Mouse (Mus musculus) embryo, embryonic 9.5 days (tissue): Measurements from ENCODE around the gene Crct1.

Source experiments
- DNase-seq: peaks from one replicate; pipeline ENCODE4 v3.0.0-alpha.2; 2017; ENCODE audit errors: extremely low spot score

Crct1 gene

DNA sequence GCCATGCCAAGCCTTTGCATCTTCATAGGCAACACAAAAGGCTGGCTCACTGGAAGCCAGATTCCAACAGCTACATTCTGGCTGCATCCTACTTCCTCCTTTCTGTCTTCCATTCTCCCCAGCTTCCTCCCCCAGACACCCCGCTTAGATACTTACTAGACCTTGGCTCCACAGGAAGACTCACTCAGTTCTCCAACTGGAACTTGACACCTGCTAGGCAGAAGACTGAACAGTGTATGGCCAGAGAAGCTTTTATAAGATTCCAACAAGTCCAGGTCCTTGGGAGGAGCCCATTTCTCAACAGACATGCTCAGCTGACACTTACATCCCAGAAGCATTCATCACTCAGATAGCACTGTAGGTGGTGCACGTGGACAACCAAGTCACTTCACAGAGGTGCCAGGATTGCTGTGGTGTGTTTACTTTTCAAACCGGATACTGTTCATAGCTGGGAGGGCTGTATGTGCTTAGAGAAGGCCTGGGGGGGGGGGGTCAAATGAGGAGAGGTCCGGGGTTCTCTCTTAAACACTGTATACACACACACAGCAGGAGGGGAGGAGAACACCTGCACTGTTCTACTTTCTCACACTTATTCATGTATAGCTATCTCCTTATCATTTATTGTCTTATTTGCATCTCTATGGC is at the start of gene Crct1:
Gene Crct1, minus strand, starts transcription at position 228 of the 645 bp plus-strand sequence.
- DNase-seq: no peak

DNA sequence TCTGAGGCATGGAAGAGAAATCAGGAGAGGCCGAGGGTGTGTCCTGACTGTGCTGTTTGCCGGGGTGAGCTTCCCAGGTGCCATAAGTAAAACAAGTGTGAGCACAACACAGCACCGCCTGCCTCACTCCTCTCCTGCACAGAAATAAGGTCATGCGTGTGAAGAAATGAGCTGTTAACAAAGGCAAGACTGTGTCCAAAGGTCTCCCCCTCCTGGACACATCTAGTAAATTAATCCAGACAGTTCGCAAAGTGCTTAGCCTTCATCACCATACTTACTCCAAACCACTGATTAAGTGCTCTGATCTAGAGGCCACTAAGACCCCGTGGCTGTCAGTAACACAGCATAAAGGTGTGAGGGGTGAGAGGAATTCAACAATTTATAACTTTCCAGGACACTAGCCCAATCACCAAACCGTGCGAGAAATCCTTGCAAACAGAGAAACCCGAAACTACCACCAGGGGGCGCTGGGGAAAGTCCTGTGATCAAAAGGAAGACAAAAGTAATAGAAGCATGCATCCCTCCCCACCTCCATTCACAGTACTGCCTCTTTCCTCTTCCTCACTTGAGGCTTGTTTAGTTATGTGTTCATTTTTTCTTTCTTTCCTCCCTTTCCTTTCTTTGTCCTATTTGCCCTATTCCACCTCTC is 37.5 kb upstream of the Crct1 start:
- peak; percentile 47 for DNase-seq

DNA sequence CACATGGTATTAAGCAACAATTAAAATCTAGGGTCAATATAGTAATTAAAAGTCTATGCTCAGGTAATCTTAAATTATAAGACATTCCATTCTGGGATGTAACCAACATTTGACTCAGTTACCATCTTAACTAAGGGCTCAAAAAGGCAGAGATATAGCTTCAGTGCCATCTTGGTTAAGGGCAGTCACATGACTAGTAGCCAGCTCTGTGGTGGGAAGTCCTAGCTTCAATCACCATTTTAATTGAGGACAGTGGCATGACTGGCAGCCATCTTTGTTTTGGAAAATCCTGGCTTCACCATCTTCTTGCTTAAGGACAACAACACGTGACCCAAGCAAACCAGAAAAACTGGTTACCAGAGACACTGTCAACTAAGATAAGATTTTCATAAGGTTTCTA is 34.7 kb upstream of the Crct1 start:
- DNase-seq: no peak

DNA sequence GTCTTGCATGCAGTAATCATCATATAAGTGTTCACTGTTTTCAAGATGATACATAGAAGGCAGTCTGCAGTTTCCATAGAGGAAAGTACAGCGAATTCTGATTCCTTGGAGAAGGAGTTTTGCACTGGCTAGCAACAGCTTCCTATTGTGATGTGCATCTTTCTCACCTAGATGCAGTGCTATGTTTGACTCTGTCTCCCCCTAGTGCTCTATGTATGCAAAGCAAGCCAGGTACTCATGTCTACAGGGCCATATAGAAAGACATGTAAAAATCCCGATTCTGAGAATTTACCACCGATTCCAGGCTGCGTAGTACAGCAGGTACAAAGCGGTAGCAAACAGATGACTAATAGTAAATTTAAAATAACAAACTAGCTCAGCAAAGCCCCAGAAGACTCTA is 16.0 kb upstream of the Crct1 start:
- peak; percentile 56 for DNase-seq

DNA sequence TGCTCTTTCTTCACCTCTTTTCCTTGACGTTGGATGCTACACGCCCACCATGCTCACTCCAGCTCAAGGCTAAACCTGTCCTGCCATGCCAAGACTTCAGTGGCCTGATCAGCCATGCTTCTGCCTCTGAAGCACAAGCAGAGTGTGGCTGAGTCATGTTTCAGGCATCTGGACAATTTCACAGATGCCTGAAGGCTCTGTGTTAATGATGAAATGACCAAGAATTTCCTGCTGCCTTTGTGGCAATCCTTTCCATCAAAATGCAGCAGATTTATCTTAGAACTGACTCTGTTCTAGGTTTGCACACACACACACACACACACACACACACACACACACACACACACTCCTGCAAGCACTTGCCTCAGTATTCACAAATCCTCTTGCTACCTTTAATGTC is 10.0 kb upstream of the Crct1 start:
- DNase-seq: no peak

DNA sequence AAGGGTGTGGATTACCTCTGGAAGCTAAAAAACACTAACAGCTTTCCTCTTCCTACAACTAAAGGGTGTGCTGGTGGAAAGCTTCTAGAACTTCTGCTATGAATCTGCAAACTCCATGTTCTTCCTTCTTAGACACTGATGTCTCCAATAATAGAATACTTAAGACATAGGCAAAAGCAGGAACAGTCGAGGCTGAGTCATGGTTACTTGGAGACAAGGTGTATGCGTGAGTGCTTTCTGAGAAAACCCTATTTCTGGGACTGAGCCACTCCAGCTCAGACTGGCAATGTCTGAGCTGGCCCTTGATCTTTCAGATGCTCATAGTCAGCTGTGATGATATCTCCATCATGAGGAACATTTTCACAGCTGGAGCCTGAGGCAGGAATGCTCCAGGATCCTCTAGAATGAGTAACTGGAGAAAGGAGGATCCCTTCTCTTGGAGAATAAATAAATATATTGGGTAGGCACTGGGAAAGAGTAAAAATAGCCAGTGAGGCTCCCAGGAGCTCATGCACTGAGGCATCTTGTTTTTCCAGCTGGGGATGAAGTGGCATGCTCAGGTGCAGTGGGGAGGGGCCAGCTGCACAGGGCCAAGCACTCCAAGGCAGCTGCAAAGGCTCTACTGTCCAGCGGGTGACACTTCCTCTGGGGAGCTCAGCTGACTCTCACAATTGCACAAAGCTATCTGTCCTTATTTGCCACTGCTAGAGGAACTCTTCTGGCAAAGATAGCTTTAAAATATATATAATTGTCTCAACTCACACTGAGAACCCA is 8.1 kb upstream of the Crct1 start:
- no peak for DNase-seq

DNA sequence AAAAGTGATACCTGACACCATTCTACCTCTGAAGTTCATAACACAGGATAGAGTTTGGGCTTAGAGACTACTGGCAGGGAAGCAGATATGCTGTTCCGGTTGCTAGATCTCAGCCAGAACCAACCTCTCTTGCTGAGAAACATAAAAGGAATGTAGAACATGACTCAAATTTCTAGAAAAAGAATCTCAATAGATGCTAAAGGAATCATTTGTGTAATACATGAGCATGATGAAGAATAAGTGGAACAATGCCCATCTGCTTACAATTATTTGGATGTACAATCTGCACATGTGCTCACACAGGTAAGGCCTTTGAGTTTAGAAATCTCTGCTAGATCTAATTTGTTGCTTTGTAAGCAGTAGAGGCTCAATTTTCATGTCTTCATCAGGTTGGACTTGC is 5.7 kb upstream of the Crct1 start:
- DNase-seq: no peak

DNA sequence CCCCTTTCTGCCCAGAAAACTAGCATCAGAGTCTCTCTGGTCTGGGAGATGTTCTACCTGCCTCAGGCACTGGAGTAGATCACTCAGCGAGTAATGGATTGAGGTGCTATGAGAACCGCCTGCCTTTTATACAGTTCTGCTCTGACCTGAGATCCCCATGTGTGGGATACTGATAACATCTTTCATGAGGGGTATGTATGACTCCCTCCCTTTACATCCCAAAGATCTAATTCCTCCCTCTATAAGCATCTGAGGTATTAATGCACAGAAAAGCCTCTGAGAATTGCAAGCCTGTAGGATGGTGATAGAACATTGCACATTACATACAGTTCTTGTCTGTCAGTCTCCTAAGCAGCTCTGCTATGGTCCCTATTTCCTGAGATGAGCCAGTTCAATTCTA is 3.5 kb upstream of the Crct1 start, which contains the start of gene Lce1m:
Gene Lce1m, minus strand, starts transcription at position 101 of the 400 bp plus-strand sequence.
- DNase-seq: no peak

DNA sequence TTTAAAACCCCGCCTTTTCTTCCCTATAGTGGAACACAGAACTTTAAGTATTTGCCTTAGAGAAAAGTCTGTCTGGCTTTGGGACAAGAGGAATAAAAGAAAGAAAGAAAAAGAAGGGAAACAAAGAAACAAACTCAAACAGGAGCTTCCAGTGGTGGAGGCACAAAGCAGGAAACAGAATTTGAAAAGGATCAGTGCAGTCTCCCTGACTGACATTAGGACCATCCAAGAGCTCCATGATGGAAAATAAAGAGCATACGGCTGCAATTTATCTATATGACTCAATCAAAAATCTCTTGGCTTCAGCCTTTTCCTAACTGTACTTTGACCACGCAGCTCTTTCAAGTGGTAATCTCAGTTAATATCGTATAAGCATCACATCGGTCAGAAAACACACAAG is 616 bp downstream of the Crct1 start:
- no peak for DNase-seq

DNA sequence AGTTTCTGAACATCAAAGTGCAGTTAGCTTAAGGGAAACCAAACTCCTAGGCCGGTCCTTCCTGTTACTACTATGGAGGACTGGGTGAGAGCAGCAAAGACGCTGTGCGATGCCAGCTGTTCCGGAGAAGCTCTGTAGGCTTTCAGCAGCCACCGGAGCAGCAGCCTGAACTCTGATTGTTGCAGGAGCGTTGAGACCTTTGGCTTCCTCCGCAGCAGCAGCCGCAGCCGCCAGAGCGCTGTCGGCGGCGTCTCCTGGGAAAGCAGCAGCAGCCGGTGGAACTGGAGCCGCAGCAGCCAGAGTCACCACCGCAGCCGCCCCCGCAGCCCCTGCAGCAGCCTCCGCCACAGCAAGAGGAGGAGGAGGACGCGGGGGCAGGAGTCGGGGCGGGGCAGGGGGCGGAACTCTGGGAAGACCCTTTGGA is 1.1 kb downstream of the Crct1 start:
- DNase-seq: peak; percentile 79

DNA sequence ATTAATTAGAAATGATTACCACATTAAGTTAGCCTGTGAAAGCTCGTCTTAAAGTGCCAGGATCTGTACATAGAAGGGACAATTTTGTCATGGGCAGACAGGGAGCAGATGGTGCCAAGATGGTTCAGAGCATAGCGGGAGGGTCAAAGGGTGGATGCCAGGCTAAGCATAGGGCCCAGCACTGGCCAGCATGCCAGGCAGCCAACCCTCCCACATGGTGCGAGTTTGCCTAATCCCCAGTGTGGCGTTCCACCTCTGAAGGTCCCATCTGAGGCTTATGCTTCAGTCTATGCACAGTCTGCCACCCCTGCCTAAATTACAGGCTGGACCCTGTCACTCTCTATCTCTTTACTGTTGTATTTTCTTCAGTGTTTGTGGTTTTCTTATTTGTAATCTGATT is 12.6 kb downstream of the Crct1 start:
- DNase-seq: no peak

DNA sequence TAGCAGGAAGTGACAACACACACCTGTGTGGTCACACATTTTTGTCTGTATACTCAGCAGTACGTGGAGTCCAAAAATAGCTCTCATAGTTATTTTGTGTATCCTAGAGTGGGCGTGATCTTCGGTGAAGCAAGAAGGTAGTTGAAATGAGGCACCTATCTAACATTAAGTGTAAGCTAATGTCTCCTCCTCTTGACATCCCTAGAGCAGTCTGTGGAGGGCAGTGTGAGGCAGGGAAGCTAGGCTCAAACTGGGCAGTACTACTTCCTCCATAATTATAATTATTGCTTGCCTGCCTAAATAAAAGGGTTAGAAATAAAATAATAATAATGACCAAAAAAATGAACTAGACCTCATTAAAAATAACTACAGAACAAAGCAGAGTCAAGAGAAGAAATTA is 14.9 kb downstream of the Crct1 start:
- DNase-seq: no peak

DNA sequence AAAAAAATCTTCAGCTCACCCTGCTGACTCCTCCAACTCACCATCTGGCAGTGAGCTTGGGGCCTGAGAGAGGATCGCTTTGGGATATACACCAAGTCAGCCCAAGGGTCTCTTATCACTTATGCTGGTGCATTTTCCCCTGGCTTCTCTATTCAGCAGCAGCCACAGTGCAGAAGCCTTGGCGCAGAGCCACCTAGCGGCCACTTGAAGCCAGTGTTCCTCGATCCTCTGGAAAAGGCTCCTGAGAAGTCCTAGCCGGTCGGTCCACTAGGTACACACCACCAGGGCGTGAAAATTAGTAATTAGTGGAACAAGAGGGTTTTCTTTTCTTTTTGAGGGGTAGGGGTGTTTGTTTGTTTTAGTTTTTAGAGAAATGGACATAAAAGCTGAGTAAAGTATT is 16.8 kb downstream of the Crct1 start:
- peak; percentile 69 for DNase-seq

DNA sequence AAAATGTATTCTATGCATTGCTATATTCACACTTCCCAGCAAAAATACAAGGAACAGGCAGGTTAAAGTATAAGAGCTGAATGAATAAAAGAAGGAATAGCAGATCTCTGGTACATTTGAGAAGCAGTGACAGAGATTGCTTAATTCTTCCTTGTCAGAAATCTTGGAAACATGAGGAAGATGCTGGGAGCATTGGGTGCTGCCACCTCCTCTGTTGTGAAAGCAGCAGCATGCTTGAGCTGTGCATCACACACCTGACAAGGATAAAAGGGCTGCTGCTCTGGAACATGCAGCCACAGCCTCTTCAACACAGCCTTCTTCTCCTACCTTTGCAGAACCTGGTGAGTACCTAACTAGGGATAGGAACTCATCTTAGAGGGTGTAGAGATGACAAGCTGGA is 23.6 kb downstream of the Crct1 start, which contains the start of gene Lce3f:
Gene Lce3f, plus strand, starts transcription at position 301 of the 400 bp plus-strand sequence.
- no peak for DNase-seq

DNA sequence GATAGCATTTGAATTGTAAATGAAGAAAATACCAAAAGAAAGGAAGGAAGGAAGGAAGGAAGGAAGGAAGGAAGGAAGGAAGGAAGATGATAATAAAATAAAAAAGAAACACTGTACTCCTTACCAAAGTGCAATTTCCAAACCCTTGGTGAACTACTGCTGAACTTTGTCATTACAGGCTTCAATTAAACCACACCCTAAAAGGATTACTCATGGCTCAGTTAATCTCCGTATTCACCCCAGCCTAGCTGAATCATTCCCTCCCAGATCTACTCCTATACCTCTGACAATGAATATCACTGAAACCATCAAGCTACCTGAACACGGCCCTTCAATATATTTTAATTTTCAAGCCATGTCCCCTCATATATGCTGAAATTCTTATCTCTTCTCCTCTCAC is 37.0 kb downstream of the Crct1 start:
- DNase-seq: no peak

DNA sequence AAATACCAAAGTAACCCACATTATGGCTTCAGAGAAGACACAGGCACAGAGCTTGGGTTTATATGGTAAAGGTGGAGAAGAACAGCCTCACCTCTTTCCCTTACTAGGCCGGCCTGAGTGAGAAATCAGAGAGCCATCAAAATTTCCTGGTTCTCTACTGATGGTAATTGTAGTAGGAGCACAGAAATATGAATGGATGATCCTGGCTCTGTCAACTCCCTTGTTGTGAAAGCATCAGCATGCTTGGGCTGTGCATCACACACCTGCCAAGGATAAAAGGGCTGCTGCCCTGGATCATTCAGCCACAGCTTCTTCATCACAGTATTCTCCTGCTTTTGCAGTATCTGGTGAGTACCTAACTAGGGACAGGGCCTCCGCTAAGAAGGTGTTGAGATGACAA is 48.7 kb downstream of the Crct1 start, which contains the start of gene Lce3e:
Gene Lce3e, plus strand, starts transcription at position 301 of the 400 bp plus-strand sequence.
- no peak for DNase-seq
